Mouse (Mus musculus) C2C12 (cell line): Measurements from ENCODE around the gene Stxbp5l.

Experiments
- CEBPB ChIP-seq: IDR thresholded peaks from one replicate; pipeline ENCODE4 v1.6.1; 2011; ENCODE audit warnings: low read depth, mild to moderate bottlenecking, control low read depth, moderate library complexity
- CTCF ChIP-seq: IDR thresholded peaks from one replicate; pipeline ENCODE4 v1.5.1; 2011; ENCODE audit not compliant: control insufficient read depth, insufficient read depth, insufficient read length
- MAX ChIP-seq: IDR thresholded peaks from one replicate; pipeline ENCODE4 v1.6.1; 2011; ENCODE audit warnings: mild to moderate bottlenecking, control low read depth
- MYOG ChIP-seq: IDR thresholded peaks from one replicate; pipeline ENCODE4 v1.6.1; 2011; ENCODE audit not compliant: control insufficient read depth, insufficient read length; ENCODE audit errors: extremely low read depth
- USF1 ChIP-seq: IDR thresholded peaks from one replicate; pipeline ENCODE4 v1.6.1; 2011; ENCODE audit warnings: low read depth, mild to moderate bottlenecking, control low read depth, moderate library complexity

GRCm38 (mm10) chr16:37261678-37262077 is 123.1 kb downstream of the Stxbp5l start:
- TF ChIP-seq CTCF = no peak
- TF ChIP-seq MAX = no peak
- no peak for TF ChIP-seq MYOG
- no peak for TF ChIP-seq USF1
- no peak for TF ChIP-seq CEBPB
